Mouse (Mus musculus): ENCODE data around the gene Sys1. TPM values are rescaled to one million over a fixed set of nuclear protein-coding genes. Genes with fewer than 3 reads are reported as not detected.
A peak's percentile ranks its signal among the peaks of the same experiment; 100 is the strongest.

Sys1 gene
- total RNA-seq, 2 experiments from 2014 or later: 20.2 to 52.3 TPM

GRCm38 (mm10) chr2:164521841-164522240, 65.1 kb downstream of the Sys1 start:
- peak; percentile 78 for ATAC-seq (ENCODE audit: poor library complexity, severe bottlenecking)

DNA sequence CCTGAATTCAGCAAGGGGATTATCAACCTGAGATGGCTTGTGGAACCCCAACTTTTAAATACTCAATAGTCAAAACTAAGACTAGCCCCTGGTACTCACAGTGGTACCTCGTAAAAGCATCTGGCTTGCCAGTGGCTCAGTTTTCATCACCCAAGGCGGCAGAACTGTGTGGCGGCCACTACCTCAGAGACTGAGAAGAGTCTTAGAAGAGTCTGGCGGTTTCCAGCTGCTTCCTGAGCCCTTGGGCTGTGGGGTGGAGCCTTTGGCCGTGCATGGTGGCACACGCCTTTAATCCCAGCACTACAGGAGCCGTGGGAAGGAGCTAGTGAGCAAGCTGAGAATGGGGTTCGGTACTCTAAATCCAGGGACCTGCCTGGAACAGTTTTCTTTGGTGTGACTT, 65.5 kb downstream of the Sys1 start:
- peak; percentile 14; the same call in 1 of the 2 replicates for ATAC-seq (ENCODE audit: poor library complexity, severe bottlenecking)

DNA sequence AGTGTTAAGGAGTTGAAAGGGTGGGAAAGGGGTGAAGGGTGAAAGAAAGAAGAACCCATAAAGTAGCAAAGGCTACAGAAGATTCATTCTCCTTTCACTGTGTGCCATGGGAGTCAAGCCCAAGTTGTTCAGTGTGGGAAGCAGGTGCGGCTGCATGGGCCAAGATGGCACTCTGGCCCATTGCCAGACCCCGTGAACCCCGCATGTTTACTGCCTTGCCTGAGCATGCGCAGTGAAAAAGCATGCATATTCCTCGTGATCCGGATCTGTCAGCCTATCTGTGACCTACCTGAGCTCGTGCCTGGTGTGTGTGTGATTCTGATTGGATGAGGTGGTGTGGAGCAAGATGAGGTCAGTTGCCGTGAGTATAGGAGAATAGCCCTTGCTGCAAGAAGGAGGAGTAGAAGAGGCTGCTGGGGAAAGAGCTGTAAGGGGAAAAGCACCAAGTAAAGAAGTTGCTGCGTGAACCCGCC, 66.6 kb downstream of the Sys1 start:
- no peak for ATAC-seq (ENCODE audit: poor library complexity, severe bottlenecking)

DNA sequence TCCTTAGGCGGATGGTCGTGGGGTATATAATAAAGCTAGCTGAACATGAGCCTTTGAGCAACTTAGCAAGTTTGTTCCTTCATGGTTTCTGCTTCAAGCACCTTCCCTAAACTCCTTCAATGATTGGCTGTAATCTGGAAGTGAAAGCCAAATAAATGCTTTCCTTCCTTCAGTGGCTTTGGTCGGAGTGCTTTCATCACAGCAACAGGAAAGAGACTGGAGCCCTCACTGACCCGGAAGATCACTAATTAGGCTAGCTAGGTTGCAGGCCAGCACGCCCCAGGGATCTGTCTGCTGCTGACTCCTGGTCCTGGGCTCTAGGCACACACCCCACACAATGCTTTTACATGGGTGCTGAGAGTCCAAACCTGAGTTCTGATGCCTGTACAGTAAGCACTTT, 71.8 kb downstream of the Sys1 start:
- peak; percentile 67 for ATAC-seq (ENCODE audit: poor library complexity, severe bottlenecking)

Other genes starting within 250 kb of the Sys1 start
- gene Wfdc15b, start 235.3 kb upstream of the Sys1 start, total RNA-seq (2015): not detected in 2 replicates
- gene Wfdc15b, start 235.3 kb upstream of the Sys1 start, total RNA-seq (2017): not detected in 2 replicates
- gene Svs2, start 218.5 kb upstream of the Sys1 start, total RNA-seq (2015): not detected in 2 replicates
- gene Svs2, start 218.5 kb upstream of the Sys1 start, total RNA-seq (2017): not detected in 2 replicates
- gene Svs3b, start 200.3 kb upstream of the Sys1 start, total RNA-seq (2015): not detected in 2 replicates
- gene Svs3b, start 200.3 kb upstream of the Sys1 start, total RNA-seq (2017): not detected in 2 replicates
- not detected in 2 replicates for gene Svs4, start 178.5 kb upstream of the Sys1 start, total RNA-seq (2015)
- not detected in 2 replicates for gene Svs4, start 178.5 kb upstream of the Sys1 start, total RNA-seq (2017)
- not detected in 2 replicates for gene Svs3a, start 167.7 kb upstream of the Sys1 start, total RNA-seq (2015)
- not detected in 2 replicates for gene Svs3a, start 167.7 kb upstream of the Sys1 start, total RNA-seq (2017)
- gene Svs6, start 140.2 kb upstream of the Sys1 start, total RNA-seq (2015): not detected in 2 replicates
- gene Svs6, start 140.2 kb upstream of the Sys1 start, total RNA-seq (2017): not detected in 2 replicates
- not detected in 2 replicates for gene Svs5, start 124.2 kb upstream of the Sys1 start, total RNA-seq (2015)
- not detected in 2 replicates for gene Svs5, start 124.2 kb upstream of the Sys1 start, total RNA-seq (2017)
- 454 and 463 TPM in 2 replicates for gene Slpi, start 67.9 kb upstream of the Sys1 start, total RNA-seq (2015)
- 81.4 and 109 TPM in 2 replicates for gene Slpi, start 67.9 kb upstream of the Sys1 start, total RNA-seq (2017)
- gene Rbpjl, start 53.8 kb upstream of the Sys1 start, total RNA-seq (2015): not detected in 2 replicates
- gene Rbpjl, start 53.8 kb upstream of the Sys1 start, total RNA-seq (2017): not detected in 2 replicates
- not detected in 2 replicates for gene Matn4, start 51.8 kb upstream of the Sys1 start, total RNA-seq (2015)
- gene Matn4, start 51.8 kb upstream of the Sys1 start, total RNA-seq (2017): not detected in 2 replicates
- 0.76 and 0.82 TPM in 2 replicates for gene Sdc4, start 13.1 kb upstream of the Sys1 start, total RNA-seq (2015)
- 0.49 and 0.88 TPM in 2 replicates for gene Sdc4, start 13.1 kb upstream of the Sys1 start, total RNA-seq (2017)
- not detected in 2 replicates for gene Gm20458, start 4.0 kb downstream of the Sys1 start, total RNA-seq (2015)
- gene Gm20458, start 4.0 kb downstream of the Sys1 start, total RNA-seq (2017): not detected in 2 replicates
- gene Trp53tg5, start 16.8 kb downstream of the Sys1 start, total RNA-seq (2015): not detected in 2 replicates
- gene Trp53tg5, start 16.8 kb downstream of the Sys1 start, total RNA-seq (2017): not detected in 2 replicates
- 3.2 and 7.9 TPM in 2 replicates for gene Dbndd2, start 29.1 kb downstream of the Sys1 start, total RNA-seq (2015)
- gene Dbndd2, start 29.1 kb downstream of the Sys1 start, total RNA-seq (2017): 1.4 and 2.0 TPM in 2 replicates
- 69.0 and 70.8 TPM in 2 replicates for gene Pigt, start 40.6 kb downstream of the Sys1 start, total RNA-seq (2015)
- gene Pigt, start 40.6 kb downstream of the Sys1 start, total RNA-seq (2017): 30.8 and 43.0 TPM in 2 replicates
- not detected in 2 replicates for gene Wfdc2, start 105.4 kb downstream of the Sys1 start, total RNA-seq (2015)
- not detected in 2 replicates for gene Wfdc2, start 105.4 kb downstream of the Sys1 start, total RNA-seq (2017)
- not detected in 2 replicates for gene Spint3, start 116.5 kb downstream of the Sys1 start, total RNA-seq (2015)
- not detected in 2 replicates for gene Spint3, start 116.5 kb downstream of the Sys1 start, total RNA-seq (2017)
- gene Wfdc6a, start 128.5 kb downstream of the Sys1 start, total RNA-seq (2015): not detected in 2 replicates
- not detected in 2 replicates for gene Wfdc6a, start 128.5 kb downstream of the Sys1 start, total RNA-seq (2017)
- not detected in 2 replicates for gene Eppin, start 136.6 kb downstream of the Sys1 start, total RNA-seq (2015)
- gene Eppin, start 136.6 kb downstream of the Sys1 start, total RNA-seq (2017): not detected in 2 replicates
- not detected in 2 replicates for gene Wfdc6b, start 156.6 kb downstream of the Sys1 start, total RNA-seq (2015)
- gene Wfdc6b, start 156.6 kb downstream of the Sys1 start, total RNA-seq (2017): not detected in 2 replicates
- not detected in 2 replicates for gene Wfdc8, start 156.7 kb downstream of the Sys1 start, total RNA-seq (2015)
- gene Wfdc8, start 156.7 kb downstream of the Sys1 start, total RNA-seq (2017): not detected in 2 replicates
- not detected in 2 replicates for gene Wfdc16, start 181.8 kb downstream of the Sys1 start, total RNA-seq (2015)
- gene Wfdc16, start 181.8 kb downstream of the Sys1 start, total RNA-seq (2017): not detected in 2 replicates
- gene Wfdc10, start 199.1 kb downstream of the Sys1 start, total RNA-seq (2015): not detected in 2 replicates
- not detected in 2 replicates for gene Wfdc10, start 199.1 kb downstream of the Sys1 start, total RNA-seq (2017)
- gene Wfdc9, start 199.6 kb downstream of the Sys1 start, total RNA-seq (2015): not detected in 2 replicates
- not detected in 2 replicates for gene Wfdc9, start 199.6 kb downstream of the Sys1 start, total RNA-seq (2017)
- not detected in 2 replicates for gene Wfdc11, start 217.1 kb downstream of the Sys1 start, total RNA-seq (2015)
- gene Wfdc11, start 217.1 kb downstream of the Sys1 start, total RNA-seq (2017): not detected in 2 replicates
- not detected in 2 replicates for gene Wfdc13, start 228.1 kb downstream of the Sys1 start, total RNA-seq (2015)
- gene Wfdc13, start 228.1 kb downstream of the Sys1 start, total RNA-seq (2017): not detected in 2 replicates
- gene Spint4, start 241.5 kb downstream of the Sys1 start, total RNA-seq (2015): not detected in 2 replicates
- gene Spint4, start 241.5 kb downstream of the Sys1 start, total RNA-seq (2017): not detected in 2 replicates